Mouse (Mus musculus): ENCODE measurements around the gene Polq.
"Not testable (repeated sequence)": the region's sequence is repeated elsewhere in the genome, so short reads cannot be mapped to it uniquely, and the experiment has no call there.

Gene Polq

DNA sequence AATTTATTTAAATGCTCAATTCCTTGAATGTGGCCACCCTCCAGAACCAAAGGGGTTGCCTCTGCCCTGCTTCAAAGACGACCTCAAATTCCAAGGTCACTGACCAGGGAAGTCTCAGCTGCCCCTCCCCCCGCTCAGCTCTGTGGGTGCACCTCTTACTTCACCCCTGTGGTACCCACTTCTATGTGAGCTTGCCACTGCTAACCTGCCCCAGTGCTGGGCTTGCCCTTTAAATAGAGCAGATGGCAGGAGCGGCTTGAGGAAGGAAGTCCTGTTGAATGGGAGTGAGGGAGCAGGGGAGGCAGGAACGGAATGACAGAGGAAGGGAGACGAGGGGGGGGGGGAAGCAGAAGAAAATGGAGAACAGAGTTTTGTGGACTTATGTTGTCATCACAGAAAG, 97.2 kb downstream of the Polq start:
- no peak for DNase-seq (ENCODE audit: low read depth)

- peak; percentile 26 for DNase-seq (ENCODE audit: low read depth)
Observed at GRCm38 (mm10) chr16:37109285-37109684, 97.7 kb downstream of the Polq start.

GRCm38 (mm10) chr16:37125190-37125589, 113.6 kb downstream of the Polq start:
- not testable (repeated sequence) for DNase-seq (ENCODE audit: low read depth)

All from induced T-regulatory cell, adult 2 months (primary cell).